Mouse (Mus musculus) forebrain, embryonic 11.5 days (tissue): ENCODE data around the gene Hand2. TPM values are rescaled to one million over a fixed set of nuclear protein-coding genes. Genes with fewer than 3 reads are reported as not detected.

Experiments
- ATAC-seq: fragments of 200-750 bp; cut with Nextera tagmentation; replicated peaks from 2 replicates; pipeline ENCODE4 v1.8.0; 2017; ENCODE audit warnings: moderate TSS enrichment; ENCODE audit not compliant: low FRiP score
- DNase-seq: peaks from one replicate; pipeline ENCODE4 v3.0.0-alpha.2; 2017; ENCODE audit warnings: low spot score
- H3K27ac ChIP-seq: fragments of 300-500 bp; sonication (generic); 2 replicates; pipeline ENCODE4 v1.5.1; 2014; ENCODE audit warnings: low read depth, low read length
- H3K27me3 ChIP-seq: fragments of 300-500 bp; sonication (generic); 2 replicates; pipeline ENCODE4 v1.6.1; 2014; ENCODE audit warnings: mild to moderate bottlenecking, low read length, mixed read lengths; ENCODE audit not compliant: control insufficient read depth, insufficient read depth
- H3K36me3 ChIP-seq: fragments of 300-500 bp; sonication (generic); 2 replicates; pipeline ENCODE4 v1.6.1; 2014; ENCODE audit warnings: mild to moderate bottlenecking, low read length, moderate library complexity, mixed read lengths; ENCODE audit not compliant: control insufficient read depth, insufficient read depth
- H3K4me1 ChIP-seq: fragments of 300-500 bp; sonication (generic); replicated peaks from 2 replicates; pipeline ENCODE4 v1.6.1; 2014; ENCODE audit warnings: low read length, mixed read lengths; ENCODE audit not compliant: control insufficient read depth, insufficient read depth
- H3K4me2 ChIP-seq: fragments of 300-500 bp; sonication (generic); 2 replicates; pipeline ENCODE4 v1.6.1; 2014; ENCODE audit warnings: low read depth, mild to moderate bottlenecking, low read length, moderate library complexity, mixed read lengths; ENCODE audit not compliant: severe bottlenecking
- H3K4me3 ChIP-seq: fragments of 300-500 bp; sonication (generic); 2 replicates; pipeline ENCODE4 v1.5.1; 2014; ENCODE audit warnings: low read depth, low read length
- H3K9ac ChIP-seq: fragments of 300-500 bp; sonication (generic); 2 replicates; pipeline ENCODE4 v1.6.1; 2014; ENCODE audit warnings: low read length
- H3K9me3 ChIP-seq: fragments of 300-500 bp; sonication (generic); 2 replicates; pipeline ENCODE4 v1.6.1; 2016; ENCODE audit warnings: low read length, mixed read lengths; ENCODE audit not compliant: control insufficient read depth
- WGBS: fragments of 180-500 bp; shearing (Covaris S2); extraction: QIAGEN DNeasy Blood & Tissue Kit; methylation state at CpG from one replicate; pipeline ENCODE4 v1.1.7; 2014; 5-methylcytosine and 5-hydroxymethylcytosine counted together
- polyA plus RNA-seq: library from polyadenylated mRNA; unstranded; fragments of >200 nt; fragmentation: Nextera tagmentation; extraction: Ambion mirVana; gene quantifications from 2 replicates; pipeline ENCODE4 v1.2.1, GENCODE M21; 2014

The Hand2 gene
- polyA plus RNA-seq, 1 experiment from 2014 or later, result not detected

DNA sequence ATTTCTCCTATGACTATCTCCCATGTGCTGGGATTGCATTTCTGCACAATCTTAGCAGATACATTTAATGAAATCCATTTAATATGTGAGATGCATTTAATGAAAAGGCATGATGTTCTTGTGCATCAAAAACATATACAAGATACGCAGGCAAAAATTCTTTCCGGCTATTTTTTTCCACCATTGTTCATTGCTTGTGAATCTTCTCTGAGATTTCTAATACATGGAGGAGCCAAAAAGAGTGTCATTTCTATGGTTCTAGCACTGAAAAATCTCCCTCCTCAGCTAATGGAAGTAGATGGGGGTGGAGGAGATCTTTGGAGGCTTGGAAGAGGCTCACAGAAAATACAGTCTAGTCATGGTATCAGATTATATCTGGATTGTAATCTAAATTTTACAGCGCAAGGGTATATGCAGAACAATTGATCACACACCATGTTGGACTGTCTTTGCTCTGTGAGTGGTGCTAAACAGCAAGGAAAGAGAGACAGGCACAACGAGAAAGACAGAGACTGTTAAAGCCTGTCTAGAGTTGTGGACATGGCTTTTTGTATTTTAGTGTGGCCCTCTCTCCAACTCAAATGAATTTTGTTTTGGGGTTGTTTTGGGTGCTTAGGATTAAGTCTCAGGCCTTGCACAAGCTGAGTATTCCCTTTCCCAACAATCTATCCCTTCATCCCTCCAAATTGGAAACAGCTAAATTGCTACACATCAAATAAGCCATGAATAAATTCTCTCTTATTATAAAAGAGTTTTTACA is 16.7 kb downstream of the Hand2 start:
- H3K36me3 ChIP-seq, result no peaks in the 10 kb centered on the region
- H3K27ac ChIP-seq, result no peak overlapping the region
- H3K4me3 ChIP-seq, result no peak overlapping the region
- DNase-seq (peak; percentile 4), ATAC-seq (no peak)
- WGBS, result 29% methylated on average over 4 of the region's 4 CpGs
- no peak overlapping the region for H3K4me2 ChIP-seq
- no peak overlapping the region for H3K9ac ChIP-seq
- H3K9me3 ChIP-seq, result no peaks in the 10 kb centered on the region
- peaks cover 98% of the 10 kb centered on the region for H3K27me3 ChIP-seq
- 0 out of 2 replicates have a peak, but pooled peaks cover 2% of the 10 kb centered on the region for H3K4me1 ChIP-seq

GRCm38 (mm10) chr8:57339711-57340650 is 19.2 kb downstream of the Hand2 start:
- ATAC-seq (no peak), DNase-seq (peak; percentile 51)
- no peak overlapping the region for H3K27ac ChIP-seq
- H3K9me3 ChIP-seq, result no peaks in the 10 kb centered on the region
- H3K4me2 ChIP-seq, result no peak overlapping the region
- WGBS, result 0% methylated on average over 14 of the region's 14 CpGs
- H3K4me1 ChIP-seq, result 0 out of 2 replicates have a peak, but pooled peaks cover 2% of the 10 kb centered on the region
- no peaks in the 10 kb centered on the region for H3K36me3 ChIP-seq
- no peak overlapping the region for H3K9ac ChIP-seq
- peaks cover 99% of the 10 kb centered on the region for H3K27me3 ChIP-seq
- no peak overlapping the region for H3K4me3 ChIP-seq

DNA sequence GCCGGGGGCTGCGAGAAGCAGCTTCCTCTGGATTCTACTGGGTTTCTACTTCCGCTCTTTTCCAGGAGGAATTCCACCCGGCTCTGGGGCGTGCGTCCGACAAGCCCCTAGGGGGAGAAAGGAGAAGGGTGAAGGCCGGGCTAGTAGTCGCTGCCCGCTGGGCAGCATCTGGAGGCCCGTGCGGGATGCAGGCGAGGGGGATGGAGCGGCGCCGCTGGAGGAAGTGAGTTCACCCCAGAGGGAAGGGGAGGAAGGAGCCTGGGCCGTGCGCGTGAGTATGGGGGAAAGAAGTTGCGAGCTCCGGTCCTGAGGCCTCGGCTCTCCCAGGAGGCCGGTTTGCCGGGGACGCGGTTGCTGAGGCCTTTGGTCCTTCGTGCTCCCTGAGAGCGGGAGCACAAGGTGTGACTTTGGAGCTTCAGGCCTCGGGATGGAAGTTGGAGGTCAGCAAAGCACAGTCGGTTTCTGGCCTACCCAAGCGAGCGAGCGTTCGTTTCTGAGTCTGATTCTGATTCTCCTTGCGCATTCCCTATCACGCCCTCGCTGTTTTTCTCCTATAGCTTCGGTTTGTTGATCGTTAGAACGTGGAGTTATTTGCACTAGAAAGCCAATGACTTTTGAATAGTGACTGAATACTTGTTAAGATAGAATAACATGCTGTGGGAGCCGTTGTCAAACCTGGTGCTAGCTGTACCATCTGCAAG is 20.2 kb downstream of the Hand2 start:
- Histone ChIP-seq H3K4me1 (0 out of 2 replicates have a peak, but pooled peaks cover 2% of the 10 kb centered on the region), H3K27ac (no peak overlapping the region), H3K9ac (no peak overlapping the region), H3K9me3 (no peaks in the 10 kb centered on the region), H3K36me3 (no peaks in the 10 kb centered on the region), H3K4me3 (0 out of 2 replicates have a peak overlapping the region, but pooled peaks have one; percentile 2), H3K27me3 (peaks cover 97% of the 10 kb centered on the region), H3K4me2 (no peak overlapping the region)
- DNase-seq (peak; percentile 65), ATAC-seq (peak; percentile 65; the same call in 1 of the 2 replicates)
- under 1% methylated on average over 41 of the region's 41 CpGs for WGBS

DNA sequence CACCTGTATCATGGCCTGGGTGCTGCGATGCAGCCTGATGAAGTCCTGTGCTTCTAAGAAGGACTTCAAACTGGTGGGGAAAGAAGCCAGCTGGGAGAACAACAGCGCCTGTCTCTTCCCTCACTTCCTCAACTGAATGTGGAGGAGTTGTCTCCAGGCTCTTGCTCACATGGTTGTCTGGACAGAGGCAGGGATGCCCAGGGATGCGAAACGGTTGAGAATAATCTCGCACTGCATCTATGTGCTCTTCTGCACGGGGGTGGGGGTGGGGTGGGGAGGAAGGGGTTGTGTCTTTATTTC is 20.7 kb downstream of the Hand2 start:
- H3K9me3 ChIP-seq, result no peaks in the 10 kb centered on the region
- H3K36me3 ChIP-seq, result no peaks in the 10 kb centered on the region
- no peak overlapping the region for H3K27ac ChIP-seq
- 2% methylated on average over 6 of the region's 6 CpGs for WGBS
- peak; percentile 48 for DNase-seq
- H3K4me2 ChIP-seq, result no peak overlapping the region
- H3K4me3 ChIP-seq, result no peak overlapping the region
- peaks cover 97% of the 10 kb centered on the region for H3K27me3 ChIP-seq
- no peak for ATAC-seq
- 0 out of 2 replicates have a peak, but pooled peaks cover 2% of the 10 kb centered on the region for H3K4me1 ChIP-seq
- H3K9ac ChIP-seq, result no peak overlapping the region

- no peaks in the 10 kb centered on the region for H3K9me3 ChIP-seq
- peaks cover 98% of the 10 kb centered on the region for H3K27me3 ChIP-seq
- DNase-seq (peak; percentile 30), ATAC-seq (no peak)
- no peaks in the 10 kb centered on the region for H3K36me3 ChIP-seq
- H3K4me2 ChIP-seq, result no peak overlapping the region
- WGBS, result 2% methylated on average over 10 of the region's 12 CpGs
- H3K4me1 ChIP-seq, result 0 out of 2 replicates have a peak, but pooled peaks cover 2% of the 10 kb centered on the region
- no peak overlapping the region for H3K9ac ChIP-seq
- no peak overlapping the region for H3K27ac ChIP-seq
- H3K4me3 ChIP-seq, result no peak overlapping the region
Measured at GRCm38 (mm10) chr8:57342386-57343090, 21.8 kb downstream of the Hand2 start.

DNA sequence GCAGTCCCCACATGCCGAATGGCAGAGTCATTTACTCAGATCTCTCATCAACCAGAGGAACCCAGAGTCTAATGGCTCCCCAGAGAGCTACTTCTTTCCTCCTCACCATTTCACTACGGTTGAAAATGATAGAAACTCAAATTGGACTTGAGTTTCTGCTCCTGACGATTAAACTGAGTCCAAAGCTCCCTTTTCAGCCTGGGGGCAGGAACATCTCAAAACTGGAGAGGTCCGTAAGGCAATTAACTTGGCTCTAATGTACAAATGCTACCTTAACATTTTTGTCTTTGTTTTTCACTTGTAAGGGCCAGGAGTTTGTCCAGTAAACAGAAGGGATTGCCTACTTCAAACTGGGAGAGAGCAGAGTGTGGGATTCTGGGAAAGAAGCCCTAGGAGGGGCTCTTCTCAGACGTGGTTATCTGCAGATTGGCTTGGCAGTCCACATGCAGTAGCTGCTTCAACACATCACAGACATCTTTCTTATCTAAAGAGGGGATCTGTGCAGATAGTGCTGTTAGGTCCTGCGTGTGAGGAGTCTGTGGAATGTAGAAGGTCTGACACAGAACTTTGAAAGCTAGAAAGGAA is 23.0 kb downstream of the Hand2 start:
- no peak overlapping the region for H3K27ac ChIP-seq
- no peak overlapping the region for H3K4me2 ChIP-seq
- H3K9me3 ChIP-seq, result no peaks in the 10 kb centered on the region
- no peak for ATAC-seq
- H3K27me3 ChIP-seq, result peaks cover 98% of the 10 kb centered on the region
- 4% methylated on average over 6 of the region's 6 CpGs for WGBS
- no peak for DNase-seq
- no peaks in the 10 kb centered on the region for H3K36me3 ChIP-seq
- no peak overlapping the region for H3K9ac ChIP-seq
- no peak overlapping the region for H3K4me3 ChIP-seq
- 0 out of 2 replicates have a peak, but pooled peaks cover 2% of the 10 kb centered on the region for H3K4me1 ChIP-seq

DNA sequence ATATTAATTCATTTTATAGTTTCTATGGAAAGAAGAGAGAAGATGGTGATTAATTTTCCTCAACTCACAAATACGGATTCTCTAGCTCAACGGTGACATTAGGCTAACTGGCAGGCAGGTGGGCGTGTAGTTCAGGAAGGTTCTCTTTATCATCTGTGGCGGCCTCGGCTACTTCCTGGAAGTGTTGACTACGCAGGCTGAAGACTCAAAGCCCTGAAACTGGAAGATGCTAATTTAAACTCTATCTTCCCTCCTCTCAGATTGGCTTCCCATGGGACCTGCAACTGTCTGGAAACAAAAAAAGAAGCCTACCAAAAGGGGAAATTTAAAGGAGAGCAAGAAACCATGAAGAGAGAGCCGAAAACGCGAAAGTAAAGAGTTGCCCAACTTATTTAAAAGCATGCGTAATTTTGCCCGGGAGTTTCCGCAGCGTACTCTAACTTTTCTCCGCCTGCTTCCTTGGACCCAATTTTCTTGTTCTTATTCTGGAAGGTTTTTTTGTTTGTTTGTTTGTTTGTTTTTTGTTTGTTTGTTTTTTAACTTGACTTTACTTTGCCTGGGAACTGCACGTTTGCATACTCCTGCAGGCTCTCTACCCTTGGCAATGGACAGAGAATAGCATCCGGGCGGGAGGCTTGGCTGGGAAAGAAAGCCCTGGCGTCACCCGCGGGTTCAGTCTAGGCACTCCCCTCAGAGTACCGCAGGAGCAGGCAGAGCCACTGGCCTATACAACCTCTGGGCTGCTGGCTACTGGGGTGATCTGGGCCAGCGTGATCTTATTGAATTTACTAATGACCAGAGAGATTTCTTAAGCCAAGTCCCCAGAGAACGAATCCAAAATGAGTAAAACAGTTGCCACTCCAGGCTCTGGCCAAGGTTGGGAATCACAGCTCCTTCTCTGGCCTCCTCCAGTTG is 24.4 kb downstream of the Hand2 start:
- H3K27me3 ChIP-seq, result peaks cover 97% of the 10 kb centered on the region
- no peaks in the 10 kb centered on the region for H3K36me3 ChIP-seq
- H3K4me1 ChIP-seq, result 0 out of 2 replicates have a peak, but pooled peaks cover 2% of the 10 kb centered on the region
- H3K27ac ChIP-seq, result no peak overlapping the region
- H3K9ac ChIP-seq, result no peak overlapping the region
- H3K9me3 ChIP-seq, result no peaks in the 10 kb centered on the region
- no peak for ATAC-seq
- peak; percentile 62 for DNase-seq
- no peak overlapping the region for H3K4me2 ChIP-seq
- whole genome bisulfite sequencing, result 1% methylated on average over 23 of the region's 23 CpGs
- H3K4me3 ChIP-seq, result no peak overlapping the region
